Mouse (Mus musculus) kidney, postnatal 0 days (tissue): Measurements from ENCODE around the gene Rbm41. TPM values are rescaled to one million over a fixed set of nuclear protein-coding genes. Genes with fewer than 3 reads are reported as not detected.

ENCODE experiments used
- ATAC-seq: fragments of 200-750 bp; cut with Nextera tagmentation; replicated peaks from 2 replicates; pipeline ENCODE4 v1.8.0; 2017; ENCODE audit warnings: low read depth, moderate number of reproducible peaks, moderate TSS enrichment, moderate library complexity; ENCODE audit not compliant: low FRiP score
- DNase-seq: peaks from one replicate; pipeline ENCODE4 v3.0.0-alpha.2; 2016; ENCODE audit warnings: low spot score
- H3K27ac ChIP-seq: fragments of 300-500 bp; sonication (generic); 2 replicates; pipeline ENCODE4 v1.5.1; 2014; ENCODE audit warnings: mild to moderate bottlenecking
- H3K27me3 ChIP-seq: fragments of 300-500 bp; sonication (generic); 2 replicates; pipeline ENCODE4 v1.6.1; 2014; ENCODE audit warnings: low read length, mixed read lengths; ENCODE audit not compliant: insufficient read depth
- H3K36me3 ChIP-seq: fragments of 300-500 bp; sonication (generic); 2 replicates; pipeline ENCODE4 v1.6.1; 2014; ENCODE audit warnings: low read length, mixed read lengths; ENCODE audit not compliant: insufficient read depth
- H3K4me1 ChIP-seq: fragments of 300-500 bp; sonication (generic); replicated peaks from 2 replicates; pipeline ENCODE4 v1.6.1; 2014; ENCODE audit warnings: antibody characterized with exemption, low read length, mixed read lengths; ENCODE audit not compliant: insufficient read depth
- H3K4me2 ChIP-seq: fragments of 300-500 bp; sonication (generic); 2 replicates; pipeline ENCODE4 v1.6.1; 2014; ENCODE audit warnings: mild to moderate bottlenecking, low read length, moderate library complexity, mixed read lengths
- H3K4me3 ChIP-seq: fragments of 300-500 bp; sonication (generic); replicated peaks from 2 replicates; pipeline ENCODE4 v1.5.1; 2014; ENCODE audit warnings: low read depth, low read length
- H3K9ac ChIP-seq: fragments of 300-500 bp; sonication (generic); 2 replicates; pipeline ENCODE4 v1.6.1; 2014; ENCODE audit warnings: low read depth, low read length
- H3K9me3 ChIP-seq: fragments of 300-500 bp; sonication (generic); replicated peaks from 2 replicates; pipeline ENCODE4 v1.6.1; 2016; ENCODE audit warnings: low read length, inconsistent platforms, mixed read lengths
- CTCF ChIP-seq: IDR thresholded peaks from 2 replicates; pipeline ENCODE4 v1.5.1; 2016; ENCODE audit warnings: antibody characterized with exemption, low read depth, mild to moderate bottlenecking, moderate library complexity
- WGBS: fragments of 180-500 bp; shearing (Covaris S2); extraction: QIAGEN DNeasy Blood & Tissue Kit; methylation state at CpG from one replicate; pipeline ENCODE4 v1.1.7; 2014; 5-methylcytosine and 5-hydroxymethylcytosine counted together
- polyA plus RNA-seq: library from polyadenylated mRNA; unstranded; fragments of >200 nt; fragmentation: Nextera tagmentation; extraction: Ambion mirVana; gene quantifications from 2 replicates; pipeline ENCODE4 v1.2.1, GENCODE M21; 2015

The Rbm41 gene
- polyA plus RNA-seq, 1 experiment from 2014 or later: 2.2 TPM

- H3K9me3 ChIP-seq: no peaks in the 10 kb centered on the region
- no peaks in the 10 kb centered on the region for H3K36me3 ChIP-seq
- 74% methylated on average over 5 of the region's 5 CpGs for WGBS
- no peaks in the 10 kb centered on the region for H3K4me1 ChIP-seq
- no peak overlapping the region for H3K27ac ChIP-seq
- no peak for DNase-seq
- no peak overlapping the region for H3K4me3 ChIP-seq
- no peaks in the 10 kb centered on the region for H3K27me3 ChIP-seq
- ATAC-seq: no peak
- no peak for TF ChIP-seq CTCF
- H3K4me2 ChIP-seq: no peak overlapping the region
- no peak overlapping the region for H3K9ac ChIP-seq
These were observed 139.0 kb downstream of the Rbm41 start for GRCm38 (mm10) chrX:139859402-139859801.

- 90% methylated on average over 4 of the region's 4 CpGs for WGBS
- no peak for ATAC-seq
- TF ChIP-seq CTCF: no peak
- Histone ChIP-seq H3K4me3 (no peak overlapping the region), H3K4me1 (no peaks in the 10 kb centered on the region), H3K9ac (no peak overlapping the region), H3K27ac (no peak overlapping the region), H3K36me3 (no peaks in the 10 kb centered on the region), H3K27me3 (no peaks in the 10 kb centered on the region), H3K9me3 (no peaks in the 10 kb centered on the region), H3K4me2 (no peak overlapping the region)
- no peak for DNase-seq
These were observed 143.6 kb downstream of the Rbm41 start for GRCm38 (mm10) chrX:139854795-139855194.

GRCm38 (mm10) chrX:139841091-139841490 is 157.3 kb downstream of the Rbm41 start:
- Histone ChIP-seq H3K4me2 (no peak overlapping the region), H3K36me3 (no peaks in the 10 kb centered on the region), H3K27ac (no peak overlapping the region), H3K4me1 (no peaks in the 10 kb centered on the region), H3K4me3 (no peak overlapping the region), H3K9me3 (no peaks in the 10 kb centered on the region), H3K9ac (no peak overlapping the region), H3K27me3 (no peaks in the 10 kb centered on the region)
- ATAC-seq (no peak), DNase-seq (no peak)
- WGBS: 78% methylated on average over 6 of the region's 6 CpGs
- no peak for TF ChIP-seq CTCF

Other genes starting within 250 kb of the Rbm41 start
- not detected in 2 replicates for gene Ripply1, start 216.2 kb downstream of the Rbm41 start, polyA plus RNA-seq
- gene Cldn2, start 197.8 kb downstream of the Rbm41 start, polyA plus RNA-seq: 91.4 and 107 TPM in 2 replicates
- 6.9 and 7.0 TPM in 2 replicates for gene Morc4, start 126.9 kb downstream of the Rbm41 start, polyA plus RNA-seq
- gene Nup62cl, start 64.1 kb upstream of the Rbm41 start, polyA plus RNA-seq: 0.91 and 1.4 TPM in 2 replicates
- not detected in 2 replicates for gene Pih1h3b, start 64.3 kb upstream of the Rbm41 start, polyA plus RNA-seq